9 mouse cellular contexts compared by ENCODE assay signal in genomic region chr10:80700038-80700504, GRCm38 (mm10). TPM values are rescaled to one million over a fixed set of nuclear protein-coding genes. Genes with fewer than 3 reads are reported as not detected.
DNase-seq lines count a peak whose midpoint lies in the region; ATAC-seq and TF ChIP-seq lines count a peak whose summit lies in the region.
"Had no signal": no experiment of that assay in that cellular context is flagged by ENCODE, and none has a peak within 500 bp of the region (broad histone marks: within the 10 kb centered on the region; RNA-seq: fewer than 3 reads in every experiment).

No protein-coding gene starts in this region.

- no peak for DNase-seq in forebrain, embryonic 11.5 days (ENCODE audit: low spot score)
- no peak for DNase-seq in spleen, adult 2 months (ENCODE audit: low read depth in 1 of 2, low spot score in 2 of 2)
- DNase-seq in spleen, adult 18-20 months = no peak
- DNase-seq in spleen, postnatal 14 days (ENCODE audit: low spot score in 2 of 2) = no peak
- no peak for DNase-seq in embryo, embryonic 9.5 days (ENCODE audit: extremely low spot score)
- DNase-seq: gastrocnemius, postnatal 10 days had no signal

- no peaks in the 10 kb centered on the region for H3K9me3 ChIP-seq in forebrain, embryonic 12.5 days
- H3K9me3 ChIP-seq in forebrain, embryonic 11.5 days (ENCODE audit: control insufficient read depth, low read length) = no peaks in the 10 kb centered on the region
- no peaks in the 10 kb centered on the region for H3K9me3 ChIP-seq in intestine, postnatal 0 days (ENCODE audit: control insufficient read depth)

- H3K4me2 ChIP-seq in forebrain, embryonic 12.5 days = 0 out of 2 replicates have a peak overlapping the region, but pooled peaks have one; percentile 85
- no peak overlapping the region for H3K4me2 ChIP-seq in forebrain, embryonic 11.5 days (ENCODE audit: low read depth, low read length, severe bottlenecking)
- H3K4me2 ChIP-seq in intestine, postnatal 0 days (replicated peaks; ENCODE audit: low read depth) = peak overlapping the region; percentile 85; the same call in 1 of the 2 replicates

- no peak overlapping the region for H3K9ac ChIP-seq in forebrain, embryonic 12.5 days
- H3K9ac ChIP-seq in forebrain, embryonic 11.5 days (ENCODE audit: low read length) = no peak overlapping the region
- no peak overlapping the region for H3K9ac ChIP-seq in intestine, postnatal 0 days (ENCODE audit: low read depth, low read length)

- no peaks in the 10 kb centered on the region for H3K27me3 ChIP-seq in forebrain, embryonic 12.5 days
- no peaks in the 10 kb centered on the region for H3K27me3 ChIP-seq in forebrain, embryonic 11.5 days (ENCODE audit: control insufficient read depth, insufficient read depth, low read length)
- no peaks in the 10 kb centered on the region for H3K27me3 ChIP-seq in spleen, adult 2 months (ENCODE audit: control insufficient read depth, insufficient read depth, low read length)
- no peaks in the 10 kb centered on the region for H3K27me3 ChIP-seq in intestine, postnatal 0 days (replicated peaks; ENCODE audit: control insufficient read depth, insufficient read depth, low read length)
- H3K27me3 ChIP-seq in small intestine, adult 2 months (ENCODE audit: control insufficient read depth, insufficient read depth, low read length) = no peaks in the 10 kb centered on the region

- ATAC-seq in forebrain, embryonic 12.5 days (ENCODE audit: low FRiP score) = no peak
- ATAC-seq in forebrain, embryonic 11.5 days (replicated peaks; ENCODE audit: low FRiP score) = no peak
- no peak for ATAC-seq in intestine, postnatal 0 days

- H3K27ac ChIP-seq in forebrain, embryonic 12.5 days = no peak overlapping the region
- no peak overlapping the region for H3K27ac ChIP-seq in forebrain, embryonic 11.5 days (ENCODE audit: low read depth, low read length)
- H3K27ac ChIP-seq in spleen, adult 2 months (ENCODE audit: insufficient read depth, low read length) = peak overlapping the region; percentile 96
- H3K27ac ChIP-seq in intestine, postnatal 0 days (ENCODE audit: low read depth, low read length) = no peak overlapping the region
- peak overlapping the region; percentile 34 for H3K27ac ChIP-seq in small intestine, adult 2 months (ENCODE audit: insufficient read depth, low read depth, low read length)

- peaks cover 5% of the 10 kb centered on the region; the same call in 1 of the 2 replicates for H3K36me3 ChIP-seq in forebrain, embryonic 12.5 days (replicated peaks)
- no peaks in the 10 kb centered on the region for H3K36me3 ChIP-seq in forebrain, embryonic 11.5 days (ENCODE audit: control insufficient read depth, insufficient read depth, low read length)
- H3K36me3 ChIP-seq in spleen, adult 2 months (ENCODE audit: control insufficient read depth, insufficient read depth, low read length) = peaks cover 3% of the 10 kb centered on the region; the same call in 1 of the 2 replicates
- no peaks in the 10 kb centered on the region for H3K36me3 ChIP-seq in intestine, postnatal 0 days (ENCODE audit: control insufficient read depth, insufficient read depth)
- H3K36me3 ChIP-seq in small intestine, adult 2 months (ENCODE audit: control insufficient read depth, insufficient read depth, low read length) = no peaks in the 10 kb centered on the region

- TF ChIP-seq CTCF in spleen, adult 2 months (IDR thresholded peaks at IDR 0.05; ENCODE audit: extremely low read depth, insufficient read depth, insufficient read length, insufficient replicate concordance) = no peak
- no peak for TF ChIP-seq CTCF in intestine, postnatal 0 days (IDR thresholded peaks at IDR 0.05; ENCODE audit: low read depth)
- TF ChIP-seq CTCF in small intestine, adult 2 months (IDR thresholded peaks at IDR 0.05; ENCODE audit: extremely low read depth, insufficient read length, insufficient replicate concordance, low read depth, low read length) = no peak

- 90% methylated on average over 7 of the region's 7 CpGs for WGBS in forebrain, embryonic 12.5 days
- WGBS in forebrain, embryonic 11.5 days = 85% methylated on average over 7 of the region's 7 CpGs
- 24% methylated on average over 7 of the region's 7 CpGs for WGBS in spleen, adult 2 months
- 73% methylated on average over 7 of the region's 7 CpGs for WGBS in intestine, postnatal 0 days
- WGBS in small intestine, adult 2 months = 76% methylated on average over 7 of the region's 7 CpGs

- H3K4me1 ChIP-seq in forebrain, embryonic 12.5 days = peaks cover 40% of the 10 kb centered on the region
- H3K4me1 ChIP-seq in forebrain, embryonic 11.5 days (replicated peaks; ENCODE audit: control insufficient read depth, insufficient read depth, low read length) = peaks cover 9% of the 10 kb centered on the region
- H3K4me1 ChIP-seq in spleen, adult 2 months (ENCODE audit: control insufficient read depth, insufficient read depth, insufficient read length) = peaks cover 39% of the 10 kb centered on the region; the same call in 1 of the 2 replicates
- H3K4me1 ChIP-seq in intestine, postnatal 0 days (replicated peaks; ENCODE audit: control insufficient read depth, insufficient read depth, low read length) = 0 out of 2 replicates have a peak, but pooled peaks cover 3% of the 10 kb centered on the region
- peaks cover 19% of the 10 kb centered on the region for H3K4me1 ChIP-seq in small intestine, adult 2 months (ENCODE audit: control insufficient read depth, insufficient read depth, insufficient read length, low read length)

- H3K4me3 ChIP-seq in forebrain, embryonic 12.5 days (replicated peaks) = no peak overlapping the region
- H3K4me3 ChIP-seq in forebrain, embryonic 11.5 days (ENCODE audit: low read depth, low read length) = no peak overlapping the region
- peak overlapping the region; percentile 44; the same call in 1 of the 2 replicates for H3K4me3 ChIP-seq in spleen, adult 2 months (ENCODE audit: extremely low read depth, insufficient read depth, insufficient read length)
- no peak overlapping the region for H3K4me3 ChIP-seq in intestine, postnatal 0 days (ENCODE audit: low read depth, low read length)
- H3K4me3 ChIP-seq in small intestine, adult 2 months (ENCODE audit: low read depth, low read length) = peak overlapping the region; percentile 32

- no peak for TF ChIP-seq POLR2A in spleen, adult 2 months (IDR thresholded peaks at IDR 0.05; ENCODE audit: low read depth, low read length)
- TF ChIP-seq POLR2A in small intestine, adult 2 months (IDR thresholded peaks at IDR 0.05; ENCODE audit: low read depth, low read length) = no peak

RNA-seq across cellular contexts. Expression of gene Mob3a, which starts 1.7 kb away (rescaled TPM):
- polyA plus RNA-seq in forebrain, embryonic 12.5 days (2016; fragmentation: Nextera tagmentation; extraction: Ambion mirVana) = 52.4 and 54.1 TPM in 2 replicates
- polyA plus RNA-seq in forebrain, embryonic 11.5 days (2014; fragmentation: Nextera tagmentation; extraction: Ambion mirVana) = 57.9 and 61.1 TPM in 2 replicates
- polyA plus RNA-seq in spleen, adult 2 months (2012; rRNA removed) = 130 and 156 TPM in 2 replicates
- 14.4 and 15.4 TPM in 2 replicates for polyA plus RNA-seq in intestine, postnatal 0 days (2015; fragmentation: Nextera tagmentation; extraction: Ambion mirVana)
- polyA plus RNA-seq in small intestine, adult 2 months (2012; rRNA removed) = 26.5 and 40.0 TPM in 2 replicates

RNA-seq across cellular contexts. Expression of gene Izumo4, which starts 1.9 kb away (rescaled TPM):
- polyA plus RNA-seq in forebrain, embryonic 12.5 days (2016; fragmentation: Nextera tagmentation; extraction: Ambion mirVana) = 20.6 and 21.6 TPM in 2 replicates
- 4.8 and 7.2 TPM in 2 replicates for polyA plus RNA-seq in forebrain, embryonic 11.5 days (2014; fragmentation: Nextera tagmentation; extraction: Ambion mirVana)
- polyA plus RNA-seq in spleen, adult 2 months (2012; rRNA removed) = 49.0 and 60.8 TPM in 2 replicates
- polyA plus RNA-seq in intestine, postnatal 0 days (2015; fragmentation: Nextera tagmentation; extraction: Ambion mirVana) = 12.2 and 14.4 TPM in 2 replicates
- polyA plus RNA-seq in small intestine, adult 2 months (2012; rRNA removed) = 20.8 and 36.3 TPM in 2 replicates

RNA-seq across cellular contexts. Expression of gene Mknk2, which starts 22.2 kb away (rescaled TPM):
- 74.4 and 75.4 TPM in 2 replicates for polyA plus RNA-seq in forebrain, embryonic 12.5 days (2016; fragmentation: Nextera tagmentation; extraction: Ambion mirVana)
- 85.1 and 87.0 TPM in 2 replicates for polyA plus RNA-seq in forebrain, embryonic 11.5 days (2014; fragmentation: Nextera tagmentation; extraction: Ambion mirVana)
- polyA plus RNA-seq in spleen, adult 2 months (2012; rRNA removed) = 351 and 533 TPM in 2 replicates
- polyA plus RNA-seq in intestine, postnatal 0 days (2015; fragmentation: Nextera tagmentation; extraction: Ambion mirVana) = 38.4 and 38.6 TPM in 2 replicates
- 96.1 and 146 TPM in 2 replicates for polyA plus RNA-seq in small intestine, adult 2 months (2012; rRNA removed)

RNA-seq across cellular contexts. Expression of gene Ap3d1, which starts 42.0 kb away (rescaled TPM):
- polyA plus RNA-seq in forebrain, embryonic 12.5 days (2016; fragmentation: Nextera tagmentation; extraction: Ambion mirVana) = 87.5 and 89.3 TPM in 2 replicates
- 84.2 and 86.3 TPM in 2 replicates for polyA plus RNA-seq in forebrain, embryonic 11.5 days (2014; fragmentation: Nextera tagmentation; extraction: Ambion mirVana)
- polyA plus RNA-seq in spleen, adult 2 months (2012; rRNA removed) = 92.5 and 111 TPM in 2 replicates
- polyA plus RNA-seq in intestine, postnatal 0 days (2015; fragmentation: Nextera tagmentation; extraction: Ambion mirVana) = 41.3 and 49.5 TPM in 2 replicates
- polyA plus RNA-seq in small intestine, adult 2 months (2012; rRNA removed) = 64.9 and 110 TPM in 2 replicates

RNA-seq across cellular contexts. Expression of gene Btbd2, which starts 43.2 kb away (rescaled TPM):
- polyA plus RNA-seq in forebrain, embryonic 12.5 days (2016; fragmentation: Nextera tagmentation; extraction: Ambion mirVana) = 84.3 and 85.1 TPM in 2 replicates
- 78.3 and 97.3 TPM in 2 replicates for polyA plus RNA-seq in forebrain, embryonic 11.5 days (2014; fragmentation: Nextera tagmentation; extraction: Ambion mirVana)
- polyA plus RNA-seq in spleen, adult 2 months (2012; rRNA removed) = 49.5 and 66.1 TPM in 2 replicates
- 21.5 and 23.5 TPM in 2 replicates for polyA plus RNA-seq in intestine, postnatal 0 days (2015; fragmentation: Nextera tagmentation; extraction: Ambion mirVana)
- polyA plus RNA-seq in small intestine, adult 2 months (2012; rRNA removed) = 45.4 and 84.1 TPM in 2 replicates

Comparison
In these comparisons a context has a peak if more than half of its experiments do, and no peak if none do; other contexts are left out.
1. H3K27ac ChIP-seq: peak in spleen, adult 2 months (single experiment) and small intestine, adult 2 months (single experiment); none in forebrain, embryonic 12.5 days (single experiment), forebrain, embryonic 11.5 days (single experiment) and intestine, postnatal 0 days (single experiment).
2. H3K4me3 ChIP-seq: peak in spleen, adult 2 months (single experiment) and small intestine, adult 2 months (single experiment); none in forebrain, embryonic 12.5 days (single experiment), forebrain, embryonic 11.5 days (single experiment) and intestine, postnatal 0 days (single experiment).